Mouse (Mus musculus) olfactory bulb, adult 2 months (tissue): ENCODE measurements around the gene Eapp. TPM values are rescaled to one million over a fixed set of nuclear protein-coding genes. Genes with fewer than 3 reads are reported as not detected.
"Not testable (repeated sequence)": the region's sequence is repeated elsewhere in the genome, so short reads cannot be mapped to it uniquely, and the experiment has no call there.

Experiments used
- H3K27ac ChIP-seq: fragments of 200-500 bp; 2 replicates; pipeline ENCODE4 v1.5.1; 2012; ENCODE audit warnings: low read depth, low read length; ENCODE audit not compliant: insufficient read depth
- H3K4me1 ChIP-seq: fragments of 200-500 bp; 2 replicates; pipeline ENCODE4 v1.6.1; 2012; ENCODE audit warnings: low read length; ENCODE audit not compliant: control insufficient read depth, insufficient read depth
- H3K4me3 ChIP-seq: fragments of 200-500 bp; 2 replicates; pipeline ENCODE4 v1.5.1; 2012; ENCODE audit warnings: mild to moderate bottlenecking, low read depth, low read length, moderate library complexity; ENCODE audit not compliant: insufficient read depth
- CTCF ChIP-seq: fragments of 200-500 bp; IDR thresholded peaks from 2 replicates; pipeline ENCODE4 v1.5.1; 2012; ENCODE audit warnings: low read depth, mild to moderate bottlenecking, low read length, moderate library complexity; ENCODE audit not compliant: insufficient read depth
- POLR2A ChIP-seq: fragments of 200-500 bp; IDR thresholded peaks from 2 replicates; pipeline ENCODE4 v1.6.1; 2012; ENCODE audit warnings: mild to moderate bottlenecking, low read depth, low read length, moderate library complexity; ENCODE audit not compliant: insufficient read depth
- WGBS: fragments of 180-500 bp; shearing (Covaris S2); methylation state at CpG from one replicate; pipeline ENCODE4 v1.1.7; 2018; 5-methylcytosine and 5-hydroxymethylcytosine counted together
- polyA plus RNA-seq: library from polyadenylated mRNA; stranded (reverse); fragments of >200 nt; gene quantifications from 2 replicates; pipeline ENCODE4 v1.2.4, GENCODE M21; 2012; ENCODE audit warnings: low replicate concordance; ENCODE audit not compliant: missing spikeins, insufficient read depth, insufficient read length

Gene Eapp
- polyA plus RNA-seq, result 146 TPM in 1 of 2 replicates, not detected in the other

- no peak; the same call in 1 of the 2 replicates for TF ChIP-seq CTCF
- TF ChIP-seq POLR2A, result peak; percentile 78
- peak within 1 kb of the TSS; percentile 94 for H3K4me3 ChIP-seq
- H3K4me1 ChIP-seq, result peaks cover 5% of the 10 kb centered on the region
- H3K27ac ChIP-seq, result peak within 1 kb of the TSS; percentile 83
- WGBS, result under 1% methylated on average over 57 of the region's 57 CpGs
Observed at GRCm38 (mm10) chr12:54695511-54696241, at the start of gene Eapp. Gene Eapp (minus strand): TSS chr12:54695897.

DNA sequence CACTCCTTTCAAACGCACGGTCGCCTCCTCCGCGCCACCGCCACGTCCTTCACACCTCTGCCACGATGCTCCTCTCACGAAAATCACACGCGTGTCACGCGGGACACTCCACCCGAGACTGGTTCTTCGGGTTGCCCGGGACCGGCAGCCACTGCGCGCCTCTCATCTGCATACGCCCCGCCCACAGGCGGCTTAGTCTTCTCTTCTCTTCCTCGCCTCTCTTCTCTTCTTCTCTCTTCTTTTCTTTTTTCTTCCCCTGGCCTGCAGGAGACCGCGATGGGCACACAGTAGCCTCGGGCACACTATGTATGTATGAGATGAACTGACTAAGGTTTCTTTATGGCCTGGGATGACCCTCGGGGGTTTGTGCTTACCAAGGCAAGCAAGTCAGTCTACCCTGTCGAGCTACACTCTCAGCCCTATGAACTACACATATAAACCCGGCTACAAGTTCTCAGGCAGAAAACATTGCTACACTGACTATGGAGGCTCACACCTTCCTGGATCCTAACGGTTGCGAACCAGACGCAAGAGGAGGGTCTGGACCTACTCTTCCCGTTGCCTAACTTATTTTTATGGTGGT, 43.1 kb upstream of the Eapp start:
- H3K4me1 ChIP-seq, H3K27ac ChIP-seq, H3K4me3 ChIP-seq: not testable (repeated sequence)
- WGBS, result under 1% methylated on average over 12 of the region's 33 CpGs

DNA sequence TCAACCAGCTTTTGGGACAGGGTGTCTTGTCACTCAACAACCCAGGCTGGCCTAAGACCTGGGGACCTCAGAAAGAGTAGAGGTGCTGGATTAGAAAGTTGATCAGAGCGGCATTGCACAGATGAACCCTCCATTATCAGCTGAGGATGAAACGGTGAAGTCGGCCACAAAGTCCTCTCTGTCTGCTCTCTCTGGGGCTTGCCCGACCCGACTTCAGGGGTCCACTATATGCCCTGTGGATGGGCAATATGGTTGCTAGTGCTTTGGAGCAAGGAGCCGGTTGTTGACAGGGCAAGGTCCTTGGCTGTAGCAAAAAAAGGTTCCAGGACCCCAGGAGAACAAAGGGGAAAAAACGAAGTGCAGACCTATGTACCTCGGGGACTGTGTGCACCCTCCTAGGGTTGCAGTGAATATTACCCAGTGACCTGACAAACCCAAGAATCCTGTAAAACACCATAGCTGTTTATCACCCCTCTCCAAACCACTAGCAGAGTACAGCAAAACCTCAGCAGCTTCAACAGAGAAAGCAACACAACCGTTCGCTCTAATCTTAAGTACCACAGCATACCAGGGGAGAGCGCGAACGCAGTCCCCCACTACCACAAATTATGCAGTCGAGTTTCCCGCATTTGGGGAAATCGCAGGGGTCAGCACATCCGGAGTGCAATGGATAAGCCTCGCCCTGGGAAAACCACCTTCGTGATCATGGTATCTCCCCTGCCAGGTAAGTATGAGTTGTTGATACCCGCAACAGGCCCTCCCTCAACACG, 42.4 kb upstream of the Eapp start:
- no CpG with 5 or more reads among the region's 21 CpGs for WGBS
- H3K4me1 ChIP-seq, result not testable (repeated sequence)

GRCm38 (mm10) chr12:54734307-54735131, 38.8 kb upstream of the Eapp start:
- H3K4me3 ChIP-seq, result peak overlapping the region; percentile 29
- WGBS, result 0% methylated on average over 11 of the region's 49 CpGs
- not testable (repeated sequence) for H3K4me1 ChIP-seq, H3K27ac ChIP-seq

More for the DNA sequence above, 42.4 kb upstream of the Eapp start:
- H3K4me3 ChIP-seq, H3K27ac ChIP-seq: not testable (repeated sequence)

- not testable (repeated sequence) for H3K4me3 ChIP-seq
Observed at GRCm38 (mm10) chr12:54729140-54730059, 33.7 kb upstream of the Eapp start.

DNA sequence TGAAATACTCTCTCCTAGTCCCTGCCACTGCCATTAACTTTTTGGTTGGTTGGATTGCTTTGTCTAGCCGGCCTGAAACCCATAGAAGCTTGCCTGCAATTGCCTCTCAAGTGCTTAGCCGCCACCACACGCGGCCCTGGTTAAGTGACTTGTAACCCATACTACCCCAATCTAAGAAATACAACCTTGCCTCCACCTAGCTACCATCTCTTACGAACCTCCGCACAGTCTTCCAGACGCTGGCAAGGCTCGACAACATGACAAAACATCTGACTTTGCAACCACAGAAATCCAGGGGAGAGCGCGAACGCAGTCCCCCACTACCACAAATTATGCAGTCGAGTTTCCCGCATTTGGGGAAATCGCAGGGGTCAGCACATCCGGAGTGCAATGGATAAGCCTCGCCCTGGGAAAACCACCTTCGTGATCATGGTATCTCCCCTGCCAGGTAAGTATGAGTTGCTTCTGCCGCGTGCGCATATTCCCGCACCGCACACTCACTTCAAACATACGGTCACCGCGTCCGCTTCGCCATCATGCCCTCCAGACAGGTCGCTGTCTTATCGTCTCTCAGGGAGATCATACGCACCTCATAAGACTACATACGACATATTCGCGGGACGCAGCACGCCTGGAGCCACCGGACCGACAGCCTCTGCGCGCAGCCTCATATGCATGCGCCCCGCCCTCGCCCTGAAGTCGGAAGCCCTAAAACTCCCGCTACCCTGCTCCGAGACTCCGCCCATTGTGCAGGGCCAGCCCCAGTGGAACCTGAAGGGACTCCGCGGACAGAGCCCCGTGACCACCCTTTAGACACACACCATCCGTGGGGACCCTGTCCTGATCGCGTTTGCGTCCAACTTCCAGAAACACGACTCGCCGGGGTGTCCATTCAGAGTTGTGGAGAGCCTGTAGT, 23.4 kb upstream of the Eapp start:
- H3K4me3 ChIP-seq, H3K4me1 ChIP-seq, H3K27ac ChIP-seq: not testable (repeated sequence)
- WGBS, result no CpG with 5 or more reads among the region's 56 CpGs

More at GRCm38 (mm10) chr12:54729140-54730059, 33.7 kb upstream of the Eapp start:
- no CpG with 5 or more reads among the region's 56 CpGs for WGBS
- H3K27ac ChIP-seq, H3K4me1 ChIP-seq: not testable (repeated sequence)

DNA sequence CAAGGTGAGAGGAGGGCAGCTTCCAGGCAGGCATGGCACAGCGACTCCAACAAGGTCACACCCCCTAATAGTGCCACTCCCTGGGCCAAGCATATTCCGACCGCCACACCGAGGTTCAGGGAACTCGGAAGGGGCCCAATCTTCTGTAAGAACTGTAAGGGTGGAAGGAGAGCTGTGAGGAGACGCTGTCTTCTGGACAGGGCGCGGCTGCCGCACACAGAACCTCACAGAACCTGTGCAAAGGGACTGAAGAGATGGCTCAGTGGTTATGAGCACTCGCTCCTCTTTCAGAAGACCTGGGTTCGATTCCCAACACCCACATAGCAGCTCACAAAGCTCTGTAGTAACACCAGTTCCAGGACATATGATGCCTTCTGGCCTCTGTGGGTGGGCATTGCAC, 21.8 kb upstream of the Eapp start:
- WGBS, result 78% methylated on average over 7 of the region's 11 CpGs

DNA sequence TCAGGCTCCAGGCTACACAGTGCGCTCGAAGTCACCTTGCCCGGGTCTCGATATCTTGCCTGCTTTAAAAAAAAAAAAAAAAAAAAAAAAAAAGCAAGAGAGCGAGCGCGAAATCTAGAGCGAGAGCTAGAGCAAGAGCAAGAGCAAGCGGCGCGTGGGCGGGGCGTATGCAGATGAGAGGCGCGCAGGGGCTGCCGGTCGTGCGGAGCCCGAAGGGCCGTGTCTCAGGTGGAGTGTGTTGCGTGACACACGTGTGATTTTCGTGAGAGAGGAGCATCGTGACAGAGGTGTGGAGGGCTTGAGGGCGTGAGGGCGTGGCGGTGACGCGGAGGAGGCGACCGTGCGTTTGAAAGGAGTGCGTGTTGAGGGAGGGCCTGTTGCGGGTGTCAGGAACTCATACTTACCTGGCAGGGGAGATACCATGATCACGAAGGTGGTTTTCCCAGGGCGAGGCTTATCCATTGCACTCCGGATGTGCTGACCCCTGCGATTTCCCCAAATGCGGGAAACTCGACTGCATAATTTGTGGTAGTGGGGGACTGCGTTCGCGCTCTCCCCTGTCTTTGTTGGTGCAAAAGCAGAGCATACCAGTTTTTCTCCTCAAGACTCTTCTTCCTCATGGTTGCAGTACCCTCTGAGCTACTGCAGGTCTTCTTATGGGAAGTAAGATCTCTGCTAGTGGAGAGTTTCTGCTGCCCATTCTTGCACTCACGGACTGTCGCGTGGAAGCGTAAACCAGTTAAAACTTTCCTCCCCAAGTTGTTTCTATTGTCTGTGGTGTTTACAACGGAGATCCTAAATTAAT, 18.3 kb upstream of the Eapp start:
- not testable (repeated sequence) for H3K4me1 ChIP-seq, H3K4me3 ChIP-seq, H3K27ac ChIP-seq
- WGBS, result 0% methylated on average over 6 of the region's 48 CpGs

More for the DNA sequence above, 21.8 kb upstream of the Eapp start:
- not testable (repeated sequence) for H3K4me1 ChIP-seq, H3K4me3 ChIP-seq, H3K27ac ChIP-seq

DNA sequence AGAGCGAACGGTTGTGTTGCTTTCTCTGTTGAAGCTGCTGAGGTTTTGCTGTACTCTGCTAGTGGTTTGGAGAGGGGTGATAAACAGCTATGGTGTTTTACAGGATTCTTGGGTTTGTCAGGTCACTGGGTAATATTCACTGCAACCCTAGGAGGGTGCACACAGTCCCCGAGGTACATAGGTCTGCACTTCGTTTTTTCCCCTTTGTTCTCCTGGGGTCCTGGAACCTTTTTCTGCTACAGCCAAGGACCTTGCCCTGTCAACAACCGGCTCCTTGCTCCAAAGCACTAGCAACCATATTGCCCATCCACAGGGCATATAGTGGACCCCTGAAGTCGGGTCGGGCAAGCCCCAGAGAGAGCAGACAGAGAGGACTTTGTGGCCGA, 14.8 kb upstream of the Eapp start:
- not testable (repeated sequence) for H3K4me1 ChIP-seq, H3K27ac ChIP-seq, H3K4me3 ChIP-seq
- 0% methylated on average over 3 of the region's 8 CpGs for WGBS

DNA sequence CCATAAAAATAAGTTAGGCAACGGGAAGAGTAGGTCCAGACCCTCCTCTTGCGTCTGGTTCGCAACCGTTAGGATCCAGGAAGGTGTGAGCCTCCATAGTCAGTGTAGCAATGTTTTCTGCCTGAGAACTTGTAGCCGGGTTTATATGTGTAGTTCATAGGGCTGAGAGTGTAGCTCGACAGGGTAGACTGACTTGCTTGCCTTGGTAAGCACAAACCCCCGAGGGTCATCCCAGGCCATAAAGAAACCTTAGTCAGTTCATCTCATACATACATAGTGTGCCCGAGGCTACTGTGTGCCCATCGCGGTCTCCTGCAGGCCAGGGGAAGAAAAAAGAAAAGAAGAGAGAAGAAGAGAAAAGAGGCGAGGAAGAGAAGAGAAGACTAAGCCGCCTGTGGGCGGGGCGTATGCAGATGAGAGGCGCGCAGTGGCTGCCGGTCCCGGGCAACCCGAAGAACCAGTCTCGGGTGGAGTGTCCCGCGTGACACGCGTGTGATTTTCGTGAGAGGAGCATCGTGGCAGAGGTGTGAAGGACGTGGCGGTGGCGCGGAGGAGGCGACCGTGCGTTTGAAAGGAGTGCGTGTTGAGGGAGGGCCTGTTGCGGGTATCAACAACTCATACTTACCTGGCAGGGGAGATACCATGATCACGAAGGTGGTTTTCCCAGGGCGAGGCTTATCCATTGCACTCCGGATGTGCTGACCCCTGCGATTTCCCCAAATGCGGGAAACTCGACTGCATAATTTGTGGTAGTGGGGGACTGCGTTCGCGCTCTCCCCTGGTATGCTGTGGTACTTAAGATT, 14.2 kb upstream of the Eapp start:
- not testable (repeated sequence) for H3K27ac ChIP-seq, H3K4me1 ChIP-seq, H3K4me3 ChIP-seq
- 2% methylated on average over 11 of the region's 44 CpGs for WGBS
